Mouse (Mus musculus): ENCODE results near the gene Hemk1. TPM values are rescaled to one million over a fixed set of nuclear protein-coding genes. Genes with fewer than 3 reads are reported as not detected.
A peak's percentile ranks its signal among the peaks of the same experiment; 100 is the strongest.

Gene Hemk1
- total and polyA plus RNA-seq, 2 experiments from 2014 or later = 4.8 to 12.3 TPM

GRCm38 (mm10) chr9:107305012-107305411, 33.1 kb downstream of the Hemk1 start:
- ATAC-seq (ENCODE audit: insufficient read depth, low read depth) (no peak), DNase-seq (ENCODE audit: low spot score) (no peak)
- Histone ChIP-seq H3K4me2 (ENCODE audit: low read depth, low read length) (no peak overlapping the region), H3K27ac (ENCODE audit: low read depth) (peak overlapping the region; percentile 47; the same call in 1 of the 2 replicates), H3K9me3 (replicated peaks; ENCODE audit: control insufficient read depth, low read length) (no peaks in the 10 kb centered on the region), H3K4me3 (ENCODE audit: low read depth, low read length) (no peak overlapping the region), H3K9ac (replicated peaks; ENCODE audit: low read depth, low read length) (no peak overlapping the region), H3K27me3 (ENCODE audit: control insufficient read depth, insufficient read depth, low read length) (no peaks in the 10 kb centered on the region), H3K36me3 (replicated peaks; ENCODE audit: control insufficient read depth, insufficient read depth, low read length) (peaks cover 21% of the 10 kb centered on the region), H3K4me1 (ENCODE audit: control insufficient read depth, insufficient read depth) (peaks cover 75% of the 10 kb centered on the region)
- TF ChIP-seq EP300 (IDR thresholded peaks at IDR 0.05; ENCODE audit: low read depth) = no peak
- TF ChIP-seq CTCF (IDR thresholded peaks at IDR 0.05; ENCODE audit: low read depth) = no peak
- WGBS = 77% methylated on average over 4 of the region's 4 CpGs

GRCm38 (mm10) chr9:107304383-107304782, 33.8 kb downstream of the Hemk1 start:
- TF ChIP-seq CTCF (IDR thresholded peaks at IDR 0.05; ENCODE audit: low read depth) = no peak
- no peak for TF ChIP-seq EP300 (IDR thresholded peaks at IDR 0.05; ENCODE audit: low read depth)
- Histone ChIP-seq H3K36me3 (replicated peaks; ENCODE audit: control insufficient read depth, insufficient read depth, low read length) (peaks cover 23% of the 10 kb centered on the region), H3K9ac (replicated peaks; ENCODE audit: low read depth, low read length) (no peak overlapping the region), H3K4me1 (ENCODE audit: control insufficient read depth, insufficient read depth) (peaks cover 71% of the 10 kb centered on the region), H3K9me3 (replicated peaks; ENCODE audit: control insufficient read depth, low read length) (no peaks in the 10 kb centered on the region), H3K4me3 (ENCODE audit: low read depth, low read length) (no peak overlapping the region), H3K27me3 (ENCODE audit: control insufficient read depth, insufficient read depth, low read length) (no peaks in the 10 kb centered on the region), H3K27ac (ENCODE audit: low read depth) (no peak overlapping the region), H3K4me2 (ENCODE audit: low read depth, low read length) (no peak overlapping the region)
- 96% methylated on average over 3 of the region's 3 CpGs for WGBS
- DNase-seq (ENCODE audit: low spot score) (no peak), ATAC-seq (ENCODE audit: insufficient read depth, low read depth) (no peak)

GRCm38 (mm10) chr9:107303900-107304299, 34.2 kb downstream of the Hemk1 start:
- no peak for ATAC-seq (ENCODE audit: insufficient read depth, low read depth)
- Histone ChIP-seq H3K4me3 (ENCODE audit: low read depth, low read length) (no peak overlapping the region), H3K4me2 (ENCODE audit: low read depth, low read length) (no peak overlapping the region), H3K4me1 (ENCODE audit: control insufficient read depth, insufficient read depth) (peaks cover 66% of the 10 kb centered on the region), H3K9ac (replicated peaks; ENCODE audit: low read depth, low read length) (no peak overlapping the region), H3K27me3 (ENCODE audit: control insufficient read depth, insufficient read depth, low read length) (no peaks in the 10 kb centered on the region), H3K27ac (ENCODE audit: low read depth) (no peak overlapping the region), H3K36me3 (replicated peaks; ENCODE audit: control insufficient read depth, insufficient read depth, low read length) (peaks cover 23% of the 10 kb centered on the region), H3K9me3 (replicated peaks; ENCODE audit: control insufficient read depth, low read length) (no peaks in the 10 kb centered on the region)
- DNase-seq (ENCODE audit: low spot score) = no peak
- no peak for TF ChIP-seq CTCF (IDR thresholded peaks at IDR 0.05; ENCODE audit: low read depth)
- TF ChIP-seq EP300 (IDR thresholded peaks at IDR 0.05; ENCODE audit: low read depth) = no peak
- WGBS = 79% methylated on average over 5 of the region's 5 CpGs

DNA sequence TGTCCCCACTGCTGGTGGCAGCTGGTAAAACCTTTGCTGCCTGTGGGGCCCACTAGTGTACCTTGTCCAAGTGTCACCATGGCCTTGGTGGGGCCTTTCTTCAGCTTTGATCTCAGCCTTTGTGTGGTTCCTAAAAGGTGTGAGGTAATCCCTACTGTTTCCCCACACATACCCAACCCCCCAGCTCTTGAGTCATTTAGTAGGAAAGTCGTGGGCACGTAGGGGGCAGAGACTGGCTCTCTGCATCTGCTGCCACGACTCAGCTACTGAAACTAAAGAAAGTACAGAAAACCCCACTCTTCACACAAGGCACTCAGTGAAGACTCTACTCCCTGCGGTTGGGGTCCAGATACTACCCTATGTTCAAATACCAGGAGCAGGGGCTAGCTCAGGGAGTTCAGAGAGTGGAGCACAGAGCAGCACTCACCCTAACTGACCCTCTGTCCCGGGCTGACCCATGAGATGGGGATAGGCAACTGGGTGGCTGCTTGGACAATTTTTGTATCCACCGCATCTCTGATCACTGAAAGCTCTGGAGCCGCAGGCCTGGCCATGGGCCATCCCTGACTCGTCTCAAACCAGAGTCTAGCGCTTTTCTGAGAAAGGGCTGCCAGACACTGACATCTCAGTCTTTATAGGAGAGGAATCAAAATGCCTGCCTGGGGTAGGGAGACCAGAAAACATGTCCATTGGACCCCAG, 34.9 kb downstream of the Hemk1 start:
- no peak for TF ChIP-seq EP300 (IDR thresholded peaks at IDR 0.05; ENCODE audit: low read depth)
- TF ChIP-seq CTCF (IDR thresholded peaks at IDR 0.05; ENCODE audit: low read depth) = no peak
- H3K9ac ChIP-seq (replicated peaks; ENCODE audit: low read depth, low read length) = no peak overlapping the region
- H3K4me3 ChIP-seq (ENCODE audit: low read depth, low read length) = no peak overlapping the region
- no peaks in the 10 kb centered on the region for H3K9me3 ChIP-seq (replicated peaks; ENCODE audit: control insufficient read depth, low read length)
- ATAC-seq (ENCODE audit: insufficient read depth, low read depth) (no peak), DNase-seq (ENCODE audit: low spot score) (no peak)
- no peaks in the 10 kb centered on the region for H3K27me3 ChIP-seq (ENCODE audit: control insufficient read depth, insufficient read depth, low read length)
- 62% methylated on average over 9 of the region's 9 CpGs for WGBS
- peaks cover 23% of the 10 kb centered on the region for H3K36me3 ChIP-seq (replicated peaks; ENCODE audit: control insufficient read depth, insufficient read depth, low read length)
- peaks cover 60% of the 10 kb centered on the region for H3K4me1 ChIP-seq (ENCODE audit: control insufficient read depth, insufficient read depth)
- peak overlapping the region; percentile 43 for H3K27ac ChIP-seq (ENCODE audit: low read depth)
- no peak overlapping the region for H3K4me2 ChIP-seq (ENCODE audit: low read depth, low read length)

DNA sequence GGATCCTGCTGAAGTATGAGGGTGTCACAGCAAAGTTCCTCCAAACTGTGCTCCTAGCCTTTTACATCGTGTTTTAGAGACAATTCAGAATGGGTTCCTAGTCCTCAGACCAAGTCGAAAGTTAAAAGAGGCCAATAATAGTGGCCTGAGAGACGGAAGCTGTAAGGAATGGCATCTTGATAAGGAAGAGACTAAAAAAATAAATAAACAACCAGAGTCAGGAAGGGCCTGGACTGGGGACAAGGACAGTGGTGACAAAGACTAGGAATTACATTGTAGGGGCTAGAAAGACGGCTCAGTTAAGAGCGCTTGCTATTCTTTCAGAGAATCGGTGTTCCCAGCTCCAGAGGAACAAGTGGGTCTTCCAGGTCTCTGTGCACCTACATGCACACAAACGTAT, 35.6 kb downstream of the Hemk1 start:
- Histone ChIP-seq H3K4me3 (ENCODE audit: low read depth, low read length) (no peak overlapping the region), H3K36me3 (replicated peaks; ENCODE audit: control insufficient read depth, insufficient read depth, low read length) (peaks cover 23% of the 10 kb centered on the region), H3K9me3 (replicated peaks; ENCODE audit: control insufficient read depth, low read length) (no peaks in the 10 kb centered on the region), H3K9ac (replicated peaks; ENCODE audit: low read depth, low read length) (no peak overlapping the region), H3K4me2 (ENCODE audit: low read depth, low read length) (no peak overlapping the region), H3K27ac (ENCODE audit: low read depth) (peak overlapping the region; percentile 43), H3K27me3 (ENCODE audit: control insufficient read depth, insufficient read depth, low read length) (no peaks in the 10 kb centered on the region), H3K4me1 (ENCODE audit: control insufficient read depth, insufficient read depth) (peaks cover 53% of the 10 kb centered on the region)
- WGBS = 38% methylated on average over 7 of the region's 7 CpGs
- DNase-seq (ENCODE audit: low spot score) (no peak), ATAC-seq (ENCODE audit: insufficient read depth, low read depth) (no peak)
- TF ChIP-seq CTCF (IDR thresholded peaks at IDR 0.05; ENCODE audit: low read depth) (no peak), EP300 (IDR thresholded peaks at IDR 0.05; ENCODE audit: low read depth) (no peak)
